Mouse (Mus musculus) midbrain, embryonic 10.5 days (tissue): ENCODE data around the gene Coro2b. TPM values are rescaled to one million over a fixed set of nuclear protein-coding genes. Genes with fewer than 3 reads are reported as not detected.

Source experiments
- DNase-seq: peaks from one replicate; pipeline ENCODE4 v3.0.0-alpha.2; 2017; ENCODE audit warnings: low spot score
- H3K27ac ChIP-seq: fragments of 300-500 bp; sonication (generic); replicated peaks from 2 replicates; pipeline ENCODE4 v1.5.1; 2016; ENCODE audit warnings: mild to moderate bottlenecking
- H3K27me3 ChIP-seq: fragments of 300-500 bp; sonication (generic); 2 replicates; pipeline ENCODE4 v1.6.1; 2016; ENCODE audit warnings: low read depth, mild to moderate bottlenecking; ENCODE audit not compliant: poor library complexity, severe bottlenecking
- H3K36me3 ChIP-seq: fragments of 300-500 bp; sonication (generic); 2 replicates; pipeline ENCODE4 v1.6.1; 2016; ENCODE audit warnings: mild to moderate bottlenecking, moderate library complexity
- H3K4me1 ChIP-seq: fragments of 300-500 bp; sonication (generic); 2 replicates; pipeline ENCODE4 v1.6.1; 2016
- H3K4me3 ChIP-seq: fragments of 300-500 bp; sonication (generic); 2 replicates; pipeline ENCODE4 v1.5.1; 2016; ENCODE audit warnings: mild to moderate bottlenecking, moderate library complexity
- H3K9me3 ChIP-seq: fragments of 300-500 bp; sonication (generic); replicated peaks from 2 replicates; pipeline ENCODE4 v1.6.1; 2016; ENCODE audit warnings: mild to moderate bottlenecking
- WGBS: fragments of 180-500 bp; shearing (Covaris S2); methylation state at CpG from one replicate; pipeline ENCODE4 v1.1.7; 2016; 5-methylcytosine and 5-hydroxymethylcytosine counted together
- polyA plus RNA-seq: library from polyadenylated mRNA; unstranded; fragments of >200 nt; fragmentation: Nextera tagmentation; extraction: Ambion mirVana; gene quantifications from 2 replicates; pipeline ENCODE4 v1.2.1, GENCODE M21; 2016

Coro2b gene
- polyA plus RNA-seq, 1 experiment from 2014 or later, result 12.8 TPM

DNA sequence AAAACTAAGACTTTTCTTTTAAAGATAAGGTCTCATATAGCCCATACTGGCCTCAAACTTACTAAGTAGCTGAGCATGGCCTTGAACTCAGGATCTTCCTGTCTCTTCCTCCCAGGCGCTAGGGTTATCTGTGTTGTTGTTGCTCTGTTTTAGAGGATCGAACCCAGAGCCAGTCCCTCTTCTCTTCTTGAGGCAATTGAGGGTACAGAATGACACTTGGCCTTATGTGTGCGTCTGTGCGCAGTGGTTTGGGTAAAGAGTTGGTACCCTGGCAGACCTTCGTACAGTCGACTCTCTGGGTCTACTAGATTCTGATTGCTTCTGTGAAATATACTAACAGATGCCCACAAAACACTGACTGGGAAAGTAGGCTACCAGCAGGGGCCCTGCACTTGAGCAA, 114.9 kb downstream of the Coro2b start:
- Histone ChIP-seq H3K4me1 (peaks cover 17% of the 10 kb centered on the region), H3K27me3 (no peaks in the 10 kb centered on the region; the same call in 1 of the 2 replicates), H3K9me3 (no peaks in the 10 kb centered on the region; the same call in 1 of the 2 replicates), H3K4me3 (no peak overlapping the region), H3K36me3 (peaks cover 33% of the 10 kb centered on the region), H3K27ac (no peak overlapping the region)
- no peak for DNase-seq
- WGBS, result 96% methylated on average over 6 of the region's 6 CpGs

DNA sequence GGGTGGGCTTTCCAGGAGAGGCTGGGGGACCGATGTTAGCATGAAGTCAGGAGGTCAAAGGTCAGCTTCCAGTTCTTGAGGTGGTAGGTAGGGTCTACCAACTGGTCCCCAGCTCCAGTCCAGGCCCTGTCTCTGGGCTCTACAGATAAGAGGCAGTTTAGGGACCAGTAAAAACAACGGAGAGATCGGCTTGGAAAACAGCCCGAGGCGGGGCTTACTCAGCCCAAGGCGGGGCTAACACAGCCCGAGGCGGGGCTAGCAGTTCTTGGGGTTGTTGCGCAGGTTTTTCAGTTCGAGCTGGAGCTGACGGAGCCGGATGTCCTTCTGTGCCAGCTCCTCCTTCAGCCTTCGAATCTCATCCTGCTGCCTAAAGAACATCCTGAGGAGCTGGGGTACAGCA, 115.8 kb downstream of the Coro2b start:
- peaks cover 18% of the 10 kb centered on the region for H3K4me1 ChIP-seq
- H3K36me3 ChIP-seq, result peaks cover 24% of the 10 kb centered on the region
- H3K27ac ChIP-seq, result peak overlapping the region; percentile 55
- H3K4me3 ChIP-seq, result peak overlapping the region; percentile 43
- DNase-seq, result peak; percentile 70
- under 1% methylated on average over 13 of the region's 13 CpGs for WGBS
- H3K27me3 ChIP-seq, result no peaks in the 10 kb centered on the region; the same call in 1 of the 2 replicates
- H3K9me3 ChIP-seq, result no peaks in the 10 kb centered on the region; the same call in 1 of the 2 replicates

DNA sequence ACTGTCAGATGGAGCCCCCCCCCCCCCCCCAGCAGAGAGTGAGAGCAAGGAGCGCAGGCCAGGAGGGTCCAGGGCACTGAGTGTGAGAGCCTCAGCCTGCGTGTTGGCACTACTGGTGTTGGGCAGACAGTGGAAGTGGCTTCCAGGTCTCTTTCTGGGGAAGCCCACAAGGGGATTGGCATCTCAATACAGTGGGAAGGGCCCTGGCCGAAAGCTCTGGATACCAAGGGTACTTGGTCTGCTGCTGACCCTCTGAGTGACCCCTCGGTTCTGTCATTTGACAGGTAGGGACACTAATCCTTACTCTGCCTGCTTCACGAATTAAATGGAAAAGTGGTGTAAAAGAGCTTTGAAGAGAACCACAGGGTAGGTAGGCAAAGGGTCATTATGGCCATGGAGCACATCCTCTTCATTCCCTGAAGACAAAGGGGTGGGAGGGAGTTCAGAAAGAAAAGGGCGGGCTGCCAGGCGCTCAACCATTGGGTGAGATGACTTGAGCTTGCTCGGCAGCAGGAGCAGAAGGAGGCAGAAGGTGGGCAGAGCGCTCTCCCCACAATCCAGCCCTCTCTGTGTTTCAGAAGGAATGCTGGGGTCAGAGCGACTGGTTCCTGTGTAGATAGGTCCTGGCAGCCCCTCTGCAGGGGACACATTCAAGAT, 116.5 kb downstream of the Coro2b start:
- Histone ChIP-seq H3K4me3 (peak overlapping the region; percentile 43), H3K4me1 (peaks cover 24% of the 10 kb centered on the region), H3K36me3 (peaks cover 24% of the 10 kb centered on the region), H3K9me3 (no peaks in the 10 kb centered on the region; the same call in 1 of the 2 replicates), H3K27ac (peak overlapping the region; percentile 55), H3K27me3 (no peaks in the 10 kb centered on the region; the same call in 1 of the 2 replicates)
- no peak for DNase-seq
- WGBS, result 32% methylated on average over 10 of the region's 10 CpGs

DNA sequence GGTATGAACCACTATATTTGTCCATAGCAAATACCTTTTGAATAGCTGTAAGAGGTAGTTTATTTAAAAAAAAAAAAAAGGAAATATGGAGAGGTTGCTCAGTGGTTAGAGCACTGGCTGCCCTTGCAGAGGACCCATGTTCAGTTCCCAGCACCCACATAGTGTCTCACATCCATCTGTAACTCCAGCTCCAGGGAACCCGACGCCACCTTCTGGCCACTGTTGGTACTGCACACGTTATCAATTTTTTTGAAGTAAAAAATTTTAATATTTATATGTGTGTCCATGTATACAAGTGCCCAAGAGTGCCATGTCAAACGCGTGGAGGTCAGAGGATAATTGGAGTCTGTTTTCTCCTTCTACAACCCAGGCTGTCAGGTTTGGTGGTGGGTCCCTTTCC, 118.1 kb downstream of the Coro2b start:
- no peak overlapping the region for H3K4me3 ChIP-seq

DNA sequence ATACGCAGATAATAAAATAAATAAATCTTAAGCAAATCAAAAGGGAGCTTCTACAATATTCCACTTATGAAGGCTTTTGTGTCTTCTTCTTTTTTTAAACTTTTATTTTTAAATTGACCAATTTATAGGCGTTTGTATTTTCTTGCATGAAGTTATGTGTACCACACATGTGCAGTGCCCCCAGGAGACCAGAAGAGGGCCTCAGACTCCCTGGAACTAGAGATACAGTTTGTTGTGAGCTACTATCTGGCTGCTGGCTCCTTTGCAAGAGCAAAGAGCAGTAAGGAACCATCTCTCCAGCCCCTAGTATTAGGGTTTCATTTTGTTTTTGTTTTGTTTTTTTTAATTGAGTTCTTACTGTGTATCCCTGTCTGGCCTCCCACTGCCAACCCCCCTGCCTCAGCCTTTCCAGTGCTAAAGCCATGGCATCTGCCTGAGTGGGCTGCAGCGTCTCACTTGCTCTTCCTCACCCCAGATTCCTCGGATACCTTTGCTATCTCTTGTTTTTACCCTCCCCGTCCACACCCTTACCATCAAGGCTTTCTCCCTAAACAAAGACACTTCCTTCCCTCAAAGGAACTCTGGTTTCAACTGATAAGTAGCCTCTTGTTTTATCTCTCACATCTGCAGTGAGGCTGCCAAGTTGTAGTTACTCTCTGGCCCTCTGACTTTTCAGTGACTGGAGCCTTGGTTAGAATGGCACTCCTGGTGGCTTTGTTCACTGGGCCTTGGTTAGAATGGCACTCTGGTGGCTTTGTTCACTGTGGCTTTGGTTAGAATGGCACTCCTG, 129.3 kb downstream of the Coro2b start:
- H3K27me3 ChIP-seq, result no peaks in the 10 kb centered on the region
- no peaks in the 10 kb centered on the region for H3K9me3 ChIP-seq
- H3K27ac ChIP-seq, result no peak overlapping the region
- H3K36me3 ChIP-seq, result no peaks in the 10 kb centered on the region
- no peak overlapping the region for H3K4me3 ChIP-seq
- 80% methylated on average over 5 of the region's 5 CpGs for WGBS
- no peak for DNase-seq
- no peaks in the 10 kb centered on the region for H3K4me1 ChIP-seq

More for the DNA sequence above, 118.1 kb downstream of the Coro2b start:
- Histone ChIP-seq H3K4me1 (peaks cover 36% of the 10 kb centered on the region), H3K36me3 (peaks cover 8% of the 10 kb centered on the region), H3K27me3 (no peaks in the 10 kb centered on the region; the same call in 1 of the 2 replicates), H3K9me3 (no peaks in the 10 kb centered on the region; the same call in 1 of the 2 replicates), H3K27ac (no peak overlapping the region)
- DNase-seq, result no peak
- 60% methylated on average over 5 of the region's 5 CpGs for WGBS

DNA sequence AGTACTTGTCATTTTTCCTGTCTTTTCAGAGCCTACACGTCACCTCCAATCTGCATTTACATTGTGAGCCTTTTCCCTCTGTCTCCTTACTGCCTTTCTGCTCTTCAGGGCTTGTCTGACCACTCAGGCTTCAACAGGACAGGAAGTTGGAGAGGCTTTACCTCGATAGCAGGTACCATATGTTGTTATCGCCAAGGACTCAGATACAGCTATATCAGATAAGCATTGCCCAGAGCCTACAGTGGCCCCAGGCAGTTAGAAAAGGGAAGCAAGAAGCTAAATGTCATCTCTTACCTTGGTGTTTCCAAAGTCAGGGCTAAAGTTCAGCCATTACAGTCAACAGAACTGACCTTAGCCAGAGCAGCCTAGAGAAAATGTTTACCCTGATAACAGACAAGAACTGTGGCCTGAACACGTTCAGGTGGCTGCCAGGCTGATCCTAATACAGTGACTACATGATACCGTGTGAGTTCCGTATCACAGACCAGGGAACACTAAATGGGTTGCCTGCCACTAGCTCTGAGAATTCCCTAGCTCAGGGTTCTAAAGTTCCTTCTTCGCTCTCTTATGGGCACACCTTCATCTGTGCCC, 130.3 kb downstream of the Coro2b start:
- 90% methylated on average over 7 of the region's 7 CpGs for WGBS
- no peaks in the 10 kb centered on the region for H3K9me3 ChIP-seq
- no peak overlapping the region for H3K4me3 ChIP-seq
- no peak for DNase-seq
- H3K4me1 ChIP-seq, result peaks cover 4% of the 10 kb centered on the region; the same call in 1 of the 2 replicates
- no peaks in the 10 kb centered on the region for H3K36me3 ChIP-seq
- H3K27ac ChIP-seq, result no peak overlapping the region
- no peaks in the 10 kb centered on the region for H3K27me3 ChIP-seq

DNA sequence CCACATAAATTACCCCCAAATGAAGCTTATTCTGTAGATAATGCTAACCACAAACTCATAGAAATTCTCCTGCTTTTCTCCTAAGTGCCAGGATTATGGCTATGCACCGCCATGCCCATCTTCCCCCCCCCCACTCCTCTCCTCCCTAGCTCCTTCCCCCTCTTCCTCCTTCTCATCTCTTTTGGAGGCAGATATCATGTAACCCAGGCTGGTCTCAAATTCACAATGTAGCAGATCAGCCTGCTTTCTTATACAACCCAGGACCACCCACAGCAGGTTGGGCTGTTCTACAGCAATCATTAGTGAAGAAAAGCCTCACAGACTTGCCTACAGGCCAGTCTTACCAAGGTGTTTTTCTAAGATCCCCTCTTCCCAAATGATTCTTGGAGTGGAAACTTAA, 135.3 kb downstream of the Coro2b start:
- H3K27ac ChIP-seq, result no peak overlapping the region
- H3K4me1 ChIP-seq, result peaks cover 13% of the 10 kb centered on the region
- no peaks in the 10 kb centered on the region for H3K36me3 ChIP-seq
- H3K9me3 ChIP-seq, result no peaks in the 10 kb centered on the region
- 88% methylated on average over 1 of the region's 1 CpGs for WGBS
- no peaks in the 10 kb centered on the region for H3K27me3 ChIP-seq
- no peak for DNase-seq
- no peak overlapping the region for H3K4me3 ChIP-seq

DNA sequence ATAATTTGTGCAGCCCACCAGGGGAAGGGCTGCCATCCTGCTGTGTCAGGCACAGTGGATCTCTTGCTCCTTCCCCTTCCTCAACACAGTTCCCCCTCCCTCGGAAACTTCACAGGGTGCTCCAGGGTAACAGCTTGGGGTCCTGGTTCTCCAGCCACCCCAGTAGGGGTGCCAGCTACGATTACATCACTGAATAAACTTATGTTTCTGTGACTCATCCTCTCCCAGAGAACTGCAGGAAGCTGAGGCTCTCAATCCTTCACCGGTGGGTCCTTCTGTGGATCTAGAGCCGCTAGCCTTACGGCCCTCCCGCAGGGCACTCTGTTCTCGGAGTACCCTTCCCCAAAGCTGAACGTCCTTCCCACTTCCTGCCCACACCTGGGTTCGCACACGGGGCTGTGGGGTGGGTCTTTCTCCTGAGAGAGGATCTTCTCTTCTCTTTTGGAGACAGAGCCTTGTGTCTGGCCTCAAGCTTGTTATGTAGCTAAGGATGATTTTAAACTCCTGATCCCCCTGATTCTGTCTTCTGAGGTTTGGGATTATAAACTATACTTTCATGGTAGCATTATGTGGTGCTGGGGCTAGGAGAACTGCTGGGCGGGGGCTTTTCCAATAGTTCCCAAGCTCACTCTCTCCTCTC, 136.2 kb downstream of the Coro2b start:
- 72% methylated on average over 11 of the region's 11 CpGs for WGBS
- H3K36me3 ChIP-seq, result no peaks in the 10 kb centered on the region
- H3K9me3 ChIP-seq, result no peaks in the 10 kb centered on the region
- no peak overlapping the region for H3K27ac ChIP-seq
- DNase-seq, result no peak
- no peak overlapping the region for H3K4me3 ChIP-seq
- no peaks in the 10 kb centered on the region for H3K27me3 ChIP-seq
- H3K4me1 ChIP-seq, result peaks cover 13% of the 10 kb centered on the region

DNA sequence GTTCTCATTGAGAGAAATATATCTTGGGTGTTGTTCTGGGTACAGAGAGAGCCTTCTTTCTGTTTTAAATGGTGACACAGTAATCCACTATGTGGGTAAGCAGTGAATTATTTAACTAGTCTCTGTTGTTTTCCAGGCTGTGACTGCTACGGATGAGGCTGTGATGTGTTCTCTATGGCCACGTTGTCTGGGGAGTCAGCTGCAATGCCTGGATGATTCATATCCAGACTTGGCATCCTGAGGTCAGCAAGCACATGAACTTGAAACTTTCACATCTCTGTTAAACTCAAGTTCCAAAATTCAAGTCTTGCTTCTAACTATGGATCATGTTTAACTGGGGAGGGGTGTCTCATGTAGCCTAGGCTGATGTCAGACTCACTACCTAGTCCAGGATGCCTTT, 142.7 kb downstream of the Coro2b start:
- Histone ChIP-seq H3K27me3 (no peaks in the 10 kb centered on the region), H3K9me3 (no peaks in the 10 kb centered on the region), H3K4me3 (no peak overlapping the region), H3K27ac (no peak overlapping the region), H3K4me1 (no peaks in the 10 kb centered on the region), H3K36me3 (no peaks in the 10 kb centered on the region)
- WGBS, result 86% methylated on average over 2 of the region's 2 CpGs
- DNase-seq, result no peak

DNA sequence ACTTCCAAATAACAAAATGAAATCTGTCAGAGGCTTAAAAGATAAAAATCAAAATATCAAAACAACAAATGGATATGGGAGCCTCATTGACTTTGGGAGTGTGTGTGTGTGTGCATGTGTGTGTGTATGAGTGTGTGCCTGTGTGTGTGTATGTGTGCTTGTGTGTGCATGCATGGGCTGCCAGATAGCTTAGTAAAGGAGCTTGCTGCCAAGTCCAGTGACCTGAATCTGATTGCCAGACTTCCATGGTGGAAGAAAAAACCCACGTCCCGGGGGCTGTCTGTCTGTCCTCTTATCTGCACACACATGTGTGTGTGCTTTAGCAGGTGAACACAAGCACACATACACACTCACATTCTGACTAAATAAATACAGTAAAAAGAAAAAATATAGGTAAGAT, 143.3 kb downstream of the Coro2b start:
- no peak for DNase-seq
- Histone ChIP-seq H3K4me3 (no peak overlapping the region), H3K9me3 (no peaks in the 10 kb centered on the region), H3K27me3 (no peaks in the 10 kb centered on the region), H3K36me3 (no peaks in the 10 kb centered on the region), H3K4me1 (no peaks in the 10 kb centered on the region), H3K27ac (no peak overlapping the region)
- 92% methylated on average over 2 of the region's 2 CpGs for WGBS

DNA sequence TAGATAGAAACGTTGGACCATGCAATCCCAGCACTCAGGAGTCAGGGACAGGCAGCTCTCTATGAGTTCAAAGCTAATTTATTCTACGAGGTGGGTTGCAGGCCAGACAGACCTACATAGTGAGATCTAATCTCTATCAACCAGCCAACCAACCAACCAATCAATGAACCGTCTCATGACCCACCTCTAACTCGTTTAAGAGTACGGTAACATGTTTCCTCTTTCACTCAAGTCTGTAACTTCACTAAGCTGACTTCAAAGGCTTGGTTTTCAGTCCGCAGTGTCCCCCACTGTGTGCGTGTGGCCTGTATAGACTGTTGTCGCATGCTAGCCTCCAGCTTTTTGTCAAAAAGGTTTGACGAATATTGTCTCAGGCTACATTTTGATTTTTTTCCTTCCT, 147.1 kb downstream of the Coro2b start:
- no peaks in the 10 kb centered on the region for H3K27me3 ChIP-seq
- H3K36me3 ChIP-seq, result no peaks in the 10 kb centered on the region
- 76% methylated on average over 9 of the region's 9 CpGs for WGBS
- H3K4me1 ChIP-seq, result no peaks in the 10 kb centered on the region
- no peak overlapping the region for H3K27ac ChIP-seq
- no peak for DNase-seq
- no peaks in the 10 kb centered on the region for H3K9me3 ChIP-seq
- H3K4me3 ChIP-seq, result no peak overlapping the region

DNA sequence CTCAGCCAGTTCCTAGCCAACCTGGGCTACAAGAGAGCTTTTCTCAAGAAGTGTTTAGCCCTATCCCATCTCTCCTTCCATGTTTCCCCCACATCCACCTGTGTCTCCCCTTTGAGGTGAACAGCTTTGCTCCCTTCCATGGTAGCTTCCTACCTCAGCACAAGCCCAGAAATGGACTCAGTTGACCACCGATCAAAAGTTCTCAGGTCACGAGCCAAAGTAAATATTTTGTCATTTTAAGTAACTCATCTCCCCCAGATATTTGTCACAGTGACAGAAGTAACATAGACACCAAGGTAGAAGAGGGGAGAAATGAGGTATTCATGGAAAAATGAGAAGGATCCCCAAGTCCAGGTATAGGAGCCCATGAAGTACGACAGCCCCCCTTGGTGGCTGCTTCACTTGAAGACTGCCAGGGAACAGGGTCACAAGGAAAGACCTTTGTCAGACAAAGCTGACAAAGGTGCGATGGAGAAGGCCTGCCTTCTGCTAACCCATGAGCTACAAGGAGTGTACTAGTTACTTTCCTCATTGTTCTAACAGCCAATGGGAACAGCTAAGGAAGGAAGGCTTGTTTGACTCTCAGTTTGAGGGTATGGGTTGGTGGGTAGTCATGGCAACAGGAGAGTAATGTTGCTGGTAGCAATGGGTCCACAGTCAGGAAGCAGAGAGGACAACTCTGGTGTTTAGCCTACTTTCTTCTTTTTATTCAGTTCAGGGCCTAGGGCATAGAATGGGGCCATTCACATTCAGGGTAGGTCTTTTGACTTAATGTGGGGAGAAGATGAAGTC, 150.9 kb downstream of the Coro2b start:
- Histone ChIP-seq H3K36me3 (no peaks in the 10 kb centered on the region), H3K4me1 (peaks cover 5% of the 10 kb centered on the region), H3K4me3 (no peak overlapping the region), H3K9me3 (no peaks in the 10 kb centered on the region), H3K27ac (no peak overlapping the region), H3K27me3 (no peaks in the 10 kb centered on the region)
- 90% methylated on average over 4 of the region's 4 CpGs for WGBS
- DNase-seq, result no peak
